Mouse (Mus musculus) kidney, adult 2 months (tissue): ENCODE measurements around the gene Nup107.

Experiments
- CTCF ChIP-seq: fragments of 200-500 bp; conservative IDR thresholded peaks from 2 replicates; pipeline ENCODE4 v1.5.1; 2011; ENCODE audit warnings: low read depth, mild to moderate bottlenecking, control low read depth, low read length, moderate library complexity, mixed read lengths; ENCODE audit not compliant: insufficient read depth, insufficient read length
- POLR2A ChIP-seq: fragments of 200-500 bp; IDR thresholded peaks from one replicate; pipeline ENCODE4 v1.6.1; 2011; ENCODE audit warnings: low read depth, low read length, control low read depth

DNA sequence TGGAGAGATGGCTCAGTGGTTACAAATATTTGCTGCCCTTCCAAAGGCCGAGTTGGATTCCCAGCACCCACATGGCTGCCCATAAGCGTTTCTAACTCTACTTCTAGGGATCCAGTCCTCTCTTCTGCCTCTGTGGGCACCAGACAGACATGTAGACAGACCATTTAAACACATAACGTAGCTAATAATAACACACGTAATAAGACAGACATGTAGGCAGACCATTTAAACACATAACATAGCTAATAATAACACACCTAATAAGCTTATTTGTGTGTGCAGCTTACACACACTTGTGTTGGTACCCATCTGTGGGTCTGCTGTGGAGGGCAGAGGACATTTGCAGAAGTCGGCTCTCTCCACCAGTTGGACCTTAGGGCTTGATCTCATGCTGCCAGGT lies 35.7 kb downstream of the Nup107 start:
- TF ChIP-seq CTCF, result no peak
- no peak for TF ChIP-seq POLR2A
